Mouse (Mus musculus) gastrocnemius, adult 8-10 months (tissue): ENCODE results near the gene Rsph6a. TPM values are rescaled to one million over a fixed set of nuclear protein-coding genes. Genes with fewer than 3 reads are reported as not detected.
A peak's percentile ranks its signal among the peaks of the same experiment; 100 is the strongest.

ENCODE experiments used
- DNase-seq, 2 experiments: peaks; one replicate each; pipeline ENCODE4 v3.0.0; 2022; ENCODE audit warnings: low spot score in 2 of 2
- microRNA-seq: library from miRNA; unstranded; fragments of <30 nt; microRNA quantifications from one replicate; pipeline ENCODE4 v1.2.0, GENCODE M21; 2022
- total RNA-seq, 4 experiments: library from RNA; stranded (reverse); gene quantifications; 2 replicates each; pipeline ENCODE4 v1.2.4; 2022

Rsph6a gene
- total RNA-seq, 4 experiments from 2014 or later: not detected

GRCm38 (mm10) chr7:19097863-19098262 lies 43.4 kb downstream of the Rsph6a start:
- DNase-seq: no peak

GRCm38 (mm10) chr7:19098811-19099210 lies 44.3 kb downstream of the Rsph6a start:
- no peak for DNase-seq

GRCm38 (mm10) chr7:19100290-19100689 lies 45.8 kb downstream of the Rsph6a start:
- DNase-seq: no peak

- no peak for DNase-seq
Measured at GRCm38 (mm10) chr7:19103741-19104140, 49.3 kb downstream of the Rsph6a start.

GRCm38 (mm10) chr7:19104486-19104885 lies 50.0 kb downstream of the Rsph6a start:
- no peak for DNase-seq

- no peak for DNase-seq
Measured at GRCm38 (mm10) chr7:19107436-19107835, 52.9 kb downstream of the Rsph6a start.

- no peak for DNase-seq
Measured at GRCm38 (mm10) chr7:19109565-19109964, 55.1 kb downstream of the Rsph6a start.

- DNase-seq: peak in 1 of 2 experiments; percentile 40
Measured at GRCm38 (mm10) chr7:19118028-19118771, 63.7 kb downstream of the Rsph6a start, which contains the start of gene Gm4969. Gene Gm4969, minus strand, starts transcription at chr7:19118368.

GRCm38 (mm10) chr7:19119083-19119482 lies 64.6 kb downstream of the Rsph6a start:
- DNase-seq: no peak

- peak; percentile 84 to 89 for DNase-seq
Measured at GRCm38 (mm10) chr7:19119631-19120429, 65.3 kb downstream of the Rsph6a start, which contains the start of gene Fbxo46. Gene Fbxo46, plus strand, starts transcription at chr7:19119859.

GRCm38 (mm10) chr7:19121686-19122085 lies 67.2 kb downstream of the Rsph6a start:
- no peak for DNase-seq

Small RNAs within 50 kb of the gene (microRNA-seq; reads per million reads assigned to microRNA genes)
- 10.8 reads per million, percentile 6 among the genes with 10 or more reads in this experiment for gene Mir3100

Other genes starting within 250 kb of the Rsph6a start
- gene Psg17, start 233.1 kb upstream of the Rsph6a start, total RNA-seq: not detected
- 1 to 10 TPM; 1.8 to 2.8 (median 2.1) TPM for gene Mill2, start 214.7 kb upstream of the Rsph6a start, total RNA-seq
- under 1 TPM in 2 of 4 experiments, not detected in 2; 0.39 to 0.45 TPM for gene Pglyrp1, start 183.4 kb upstream of the Rsph6a start, total RNA-seq
- gene Ccdc61, start 144.3 kb upstream of the Rsph6a start, total RNA-seq: 1 to 10 TPM; 4.0 to 5.6 (median 4.7) TPM
- gene Nova2, start 128.8 kb upstream of the Rsph6a start, total RNA-seq: 1 to 10 TPM in 1 of 4 experiments, under 1 TPM in 3; 0.63 to 1.4 (median 0.97) TPM
- gene Nanos2, start 67.3 kb upstream of the Rsph6a start, total RNA-seq: not detected
- 10 to 100 TPM in 2 of 4 experiments, 1 to 10 TPM in 2; 8.0 to 10.6 (median 9.9) TPM for gene Mypop, start 63.4 kb upstream of the Rsph6a start, total RNA-seq
- gene Irf2bp1, start 50.6 kb upstream of the Rsph6a start, total RNA-seq: 10 to 100 TPM; 19.3 to 20.7 (median 19.7) TPM
- gene Foxa3, start 31.2 kb upstream of the Rsph6a start, total RNA-seq: not detected
- 10 to 100 TPM; 70.2 to 93.3 (median 83.6) TPM for gene Sympk, start 30.3 kb upstream of the Rsph6a start, total RNA-seq
- 10 to 100 TPM; 34.9 to 41.8 (median 39.9) TPM for gene Dmwd, start 21.5 kb downstream of the Rsph6a start, total RNA-seq
- 100 to 1,000 TPM; 235 to 255 (median 240) TPM for gene Dmpk, start 29.2 kb downstream of the Rsph6a start, total RNA-seq
- gene Six5, start 39.9 kb downstream of the Rsph6a start, total RNA-seq: 1 to 10 TPM; 1.5 to 2.0 (median 1.7) TPM
- gene Gm4969, start 63.7 kb downstream of the Rsph6a start, total RNA-seq: not detected
- gene Fbxo46, start 65.2 kb downstream of the Rsph6a start, total RNA-seq: 1 to 10 TPM; 2.2 to 2.9 (median 2.3) TPM
- gene Qpctl, start 94.6 kb downstream of the Rsph6a start, total RNA-seq: 1 to 10 TPM; 1.6 to 2.3 (median 1.9) TPM
- gene Snrpd2, start 95.0 kb downstream of the Rsph6a start, total RNA-seq: 10 to 100 TPM; 50.6 to 59.4 (median 57.3) TPM
- under 1 TPM in 1 of 4 experiments, not detected in 3; 0.13 TPM for gene Gipr, start 111.4 kb downstream of the Rsph6a start, total RNA-seq
- 10 to 100 TPM; 10.9 to 15.9 (median 12.9) TPM for gene Eml2, start 121.7 kb downstream of the Rsph6a start, total RNA-seq
- 1 to 10 TPM in 3 of 4 experiments, under 1 TPM in 1; 0.72 to 1.7 (median 1.2) TPM for gene Gpr4, start 157.8 kb downstream of the Rsph6a start, total RNA-seq
- 10 to 100 TPM; 36.1 to 52.8 (median 43.3) TPM for gene Opa3, start 173.6 kb downstream of the Rsph6a start, total RNA-seq
- gene Vasp, start 217.1 kb downstream of the Rsph6a start, total RNA-seq: 10 to 100 TPM in 3 of 4 experiments, 1 to 10 TPM in 1; 7.1 to 19.7 (median 15.0) TPM
- under 1 TPM in 2 of 4 experiments, not detected in 2; 0.40 to 0.80 TPM for gene Ppm1n, start 225.4 kb downstream of the Rsph6a start, total RNA-seq
- 1,000 to 10,000 TPM; 1,093 to 1,223 (median 1,133) TPM for gene Rtn2, start 227.9 kb downstream of the Rsph6a start, total RNA-seq